Mouse (Mus musculus): ENCODE results near the gene C1qb. TPM values are rescaled to one million over a fixed set of nuclear protein-coding genes. Genes with fewer than 3 reads are reported as not detected.

The C1qb gene
- 10 to 100 TPM; 30.2 to 38.5 (median 31.2) TPM for total RNA-seq (2022)

DNA sequence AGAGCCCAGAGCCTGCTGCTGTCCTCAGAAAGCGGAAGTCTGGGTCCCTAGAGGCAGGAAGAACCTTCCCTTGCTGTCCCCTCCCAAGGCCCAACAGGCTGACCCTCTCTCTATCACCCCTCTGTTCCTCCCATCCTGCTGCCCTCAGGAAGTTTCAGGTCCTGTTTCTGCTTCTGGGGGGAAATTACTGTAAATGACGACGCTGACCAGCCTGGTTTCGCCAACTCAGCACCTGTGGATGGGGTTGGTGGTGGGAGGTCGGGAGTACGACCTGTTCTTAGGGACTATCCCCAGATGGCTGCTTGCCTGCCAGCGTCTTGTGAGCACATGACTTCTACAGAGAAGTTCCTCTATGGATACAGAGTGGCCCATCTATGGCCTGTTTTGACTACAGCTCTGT is at the start of gene C1qb:
Gene C1qb (minus strand): TSS at position 87 of the 400 bp plus-strand sequence.
- peak; percentile 53 for DNase-seq (ENCODE audit: low spot score)

DNA sequence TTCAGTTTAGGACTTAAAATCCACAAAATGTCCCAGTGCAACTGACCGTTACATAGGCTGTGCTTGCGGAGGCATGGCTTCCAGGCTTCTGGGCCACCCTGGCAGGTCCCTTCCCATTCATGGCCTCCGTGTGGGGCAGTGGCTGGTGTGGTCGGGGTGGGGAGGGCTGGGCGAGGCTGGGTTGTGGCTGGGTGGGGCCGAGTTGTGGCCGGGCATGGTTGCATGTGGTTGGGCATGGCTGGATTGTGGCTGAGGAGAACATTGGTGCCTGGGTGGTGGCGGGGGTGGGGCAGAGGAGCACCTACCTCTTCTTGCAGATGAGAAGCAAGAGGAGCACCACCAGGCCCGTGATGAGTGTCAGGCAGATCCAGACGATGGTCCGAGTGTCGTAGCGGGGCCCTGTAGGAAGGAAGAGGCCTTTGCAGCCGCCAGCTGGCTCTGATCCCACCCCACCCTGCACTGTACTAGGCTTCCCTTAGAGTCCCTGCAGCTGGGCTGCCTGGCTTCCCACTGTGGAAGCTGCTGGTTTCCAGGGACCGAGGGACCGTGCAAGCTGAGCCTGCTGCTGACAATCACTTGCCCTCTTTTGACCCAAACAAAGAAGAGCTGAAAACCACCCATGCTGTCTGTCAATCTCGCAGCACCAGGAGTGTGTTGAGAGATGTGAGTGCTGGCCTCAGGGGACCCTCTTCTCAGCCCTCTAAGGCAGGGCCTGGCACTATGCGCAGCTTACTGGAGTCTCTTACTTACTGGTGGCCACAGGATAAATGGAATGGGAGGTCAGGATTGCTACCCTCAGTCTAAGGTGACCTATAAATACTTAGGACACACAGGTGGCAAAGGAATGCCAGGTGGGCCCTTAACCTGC is 49.0 kb upstream of the C1qb start:
- DNase-seq (ENCODE audit: low spot score) = no peak

DNA sequence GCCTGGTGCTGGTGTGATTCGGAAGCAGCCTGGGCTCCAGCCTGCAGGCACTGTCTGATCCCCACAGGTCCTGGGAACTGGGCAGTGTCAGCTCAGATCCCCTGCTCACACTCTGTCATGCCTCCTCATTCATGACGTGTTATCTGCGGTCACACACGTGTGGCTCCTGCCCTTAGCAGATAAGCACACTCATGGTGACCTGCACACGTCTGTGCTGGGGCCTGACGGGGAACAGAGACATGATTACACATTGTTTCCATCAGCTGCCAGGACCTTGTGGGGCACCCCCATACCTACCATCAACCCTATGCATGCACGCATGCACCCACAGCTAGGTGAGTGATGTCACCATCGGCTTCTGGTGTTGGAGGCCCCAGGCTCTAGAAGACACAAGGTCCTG is 44.5 kb upstream of the C1qb start:
- DNase-seq (ENCODE audit: low spot score) = no peak

DNA sequence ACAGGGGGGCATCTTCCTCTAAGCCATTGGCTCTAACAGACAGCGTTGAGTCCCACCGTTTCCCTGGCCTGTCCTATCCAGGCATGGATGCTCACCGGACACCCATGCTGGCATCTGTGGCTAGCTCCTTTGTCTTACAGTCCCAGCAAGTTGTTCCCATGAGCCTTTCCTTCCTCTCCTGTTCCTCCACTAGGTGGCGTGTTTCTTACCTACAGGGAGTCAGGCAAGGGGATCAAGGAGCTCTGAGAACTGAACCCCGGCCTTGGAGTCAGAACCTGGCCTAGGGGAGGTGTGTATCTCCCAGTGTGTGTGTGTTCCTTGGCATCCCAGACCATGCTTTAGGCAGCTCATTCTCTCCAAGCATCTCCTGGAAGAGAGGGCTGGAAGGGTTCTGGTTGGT is 42.9 kb upstream of the C1qb start:
- DNase-seq (ENCODE audit: low spot score) = no peak

DNA sequence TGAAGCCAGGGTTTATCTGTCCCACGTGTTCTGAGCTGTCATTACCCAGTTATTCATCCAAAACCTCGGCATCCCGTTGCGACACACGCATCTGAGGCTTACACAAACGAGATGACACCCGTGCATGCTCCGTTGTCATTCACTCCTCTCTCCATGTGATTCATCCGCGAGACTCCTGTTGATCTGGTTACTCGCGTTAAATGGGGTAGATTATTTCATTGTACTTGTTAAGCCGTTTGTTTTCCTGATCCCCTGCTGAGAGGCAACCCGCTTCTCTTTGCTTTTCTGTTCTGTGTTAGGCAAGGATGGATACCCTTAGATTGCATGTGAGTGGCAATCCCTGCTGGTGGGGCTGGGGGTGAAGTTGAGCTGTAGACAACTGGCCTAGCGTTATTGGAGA is 39.8 kb upstream of the C1qb start:
- no peak for DNase-seq (ENCODE audit: low spot score)

DNA sequence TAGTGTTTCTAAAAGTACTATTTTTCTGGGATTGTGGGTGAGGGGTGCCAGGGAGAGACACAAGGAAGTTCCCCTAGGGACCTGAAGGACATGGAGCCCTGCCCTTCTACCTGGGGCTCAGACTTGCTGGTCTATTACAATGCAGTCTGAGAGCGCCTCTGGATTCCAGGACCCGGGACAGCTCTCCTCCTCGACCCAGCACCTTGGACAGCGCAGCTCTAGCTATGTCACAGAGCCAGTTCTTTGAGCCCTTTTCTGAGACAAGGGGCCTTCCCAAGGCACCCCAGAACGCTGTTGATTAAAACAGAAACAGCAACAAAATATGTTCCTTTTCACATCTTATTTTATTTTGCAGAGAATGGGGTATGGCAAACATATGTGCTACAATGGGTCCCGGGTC is 38.5 kb upstream of the C1qb start:
- peak; percentile 43 for DNase-seq (ENCODE audit: low spot score)

DNA sequence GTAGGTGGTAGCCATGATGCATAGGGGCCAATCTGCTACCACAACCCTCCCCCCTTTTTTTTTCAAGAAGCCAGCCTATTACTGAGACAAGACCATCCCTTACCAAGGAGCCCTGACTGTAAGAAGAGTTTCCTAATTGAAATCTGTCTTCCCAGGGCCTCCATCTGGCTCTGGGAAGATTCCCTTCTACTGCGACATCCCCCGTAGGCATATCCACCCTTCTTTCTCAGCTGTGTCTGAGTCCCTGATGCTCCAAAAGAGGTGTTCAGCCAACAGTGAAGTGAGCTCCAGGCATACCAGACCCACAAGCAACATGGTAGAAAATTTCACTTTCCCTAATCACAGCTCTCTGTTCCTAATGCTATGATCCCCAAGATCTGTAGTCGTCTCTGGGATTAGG is 33.5 kb upstream of the C1qb start:
- no peak for DNase-seq (ENCODE audit: low spot score)

DNA sequence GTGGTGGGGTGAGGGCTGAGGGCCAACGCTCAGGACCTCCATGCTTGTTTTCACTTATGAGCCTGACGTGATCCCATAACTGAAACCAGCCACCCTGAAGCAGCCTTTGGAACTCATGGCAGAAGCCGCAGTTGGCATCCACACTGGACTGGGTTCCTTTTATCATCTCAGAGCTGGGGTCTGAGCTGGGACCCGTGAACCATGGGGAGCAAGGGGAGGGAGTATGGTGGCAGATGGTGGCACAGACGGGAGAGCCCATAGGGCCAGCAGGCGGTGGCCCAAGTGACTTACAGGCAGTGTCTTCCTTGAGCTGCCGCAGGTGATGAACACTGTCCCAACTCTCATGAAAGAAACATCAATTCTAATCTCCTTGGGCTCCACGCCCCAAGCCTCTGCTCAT is 32.8 kb upstream of the C1qb start:
- DNase-seq (ENCODE audit: low spot score) = no peak

DNA sequence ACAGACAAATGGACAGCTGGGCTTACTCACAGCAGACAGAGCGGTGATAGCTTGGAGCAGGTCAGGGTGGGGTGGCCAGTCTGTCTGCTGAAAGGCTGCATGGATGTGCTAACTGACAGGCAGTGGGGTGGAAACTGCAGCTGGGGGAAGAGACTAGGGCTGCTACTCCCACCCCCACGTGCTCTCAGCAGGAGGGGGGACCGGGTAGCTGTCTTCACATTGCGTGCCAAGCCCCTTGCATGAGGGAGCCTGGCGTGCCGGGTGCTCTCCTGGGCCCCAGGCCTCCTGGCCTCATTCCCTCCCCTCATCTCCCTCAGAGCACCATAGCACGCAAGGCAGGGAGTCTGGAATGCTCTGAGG is 31.2 kb upstream of the C1qb start:
- DNase-seq (ENCODE audit: low spot score) = no peak

DNA sequence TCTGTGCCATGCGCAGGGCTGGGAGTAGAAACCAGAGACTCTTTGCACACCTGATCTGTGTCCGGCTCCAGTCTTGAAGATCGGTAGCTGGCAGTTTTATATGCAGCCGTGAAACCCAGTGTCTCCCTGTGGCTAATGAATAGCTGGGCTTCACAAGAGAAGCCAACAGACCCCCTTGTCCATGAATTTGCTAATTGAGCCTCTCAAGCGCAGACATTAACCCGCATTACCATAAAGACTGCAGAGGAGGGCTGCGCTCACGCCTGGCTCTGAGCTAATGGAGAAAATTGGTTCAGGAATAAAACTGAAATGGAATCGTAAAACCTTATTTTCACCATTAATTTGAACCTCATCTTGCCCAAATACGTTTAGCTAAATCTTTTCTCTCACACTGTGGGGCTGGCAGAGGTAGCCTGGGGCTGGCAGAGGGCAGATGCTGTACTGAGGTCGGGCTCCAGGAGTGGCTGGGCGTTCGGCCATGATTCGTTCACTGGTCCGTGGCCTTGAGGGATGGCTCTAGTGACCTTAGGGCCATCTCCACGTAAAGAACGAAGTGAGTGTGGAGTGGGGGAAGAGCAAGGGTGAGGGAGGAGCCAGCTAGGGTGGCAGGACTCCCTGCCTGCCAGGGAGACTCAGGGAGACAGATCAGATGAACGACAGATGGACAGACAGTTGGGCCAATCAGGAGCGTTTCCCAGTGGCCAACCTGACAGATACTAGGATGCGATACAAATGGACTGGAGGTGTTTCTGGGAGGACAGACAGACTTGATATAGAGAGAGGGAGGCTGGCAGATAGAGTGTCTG is 30.6 kb upstream of the C1qb start:
- no peak for DNase-seq (ENCODE audit: low spot score)

DNA sequence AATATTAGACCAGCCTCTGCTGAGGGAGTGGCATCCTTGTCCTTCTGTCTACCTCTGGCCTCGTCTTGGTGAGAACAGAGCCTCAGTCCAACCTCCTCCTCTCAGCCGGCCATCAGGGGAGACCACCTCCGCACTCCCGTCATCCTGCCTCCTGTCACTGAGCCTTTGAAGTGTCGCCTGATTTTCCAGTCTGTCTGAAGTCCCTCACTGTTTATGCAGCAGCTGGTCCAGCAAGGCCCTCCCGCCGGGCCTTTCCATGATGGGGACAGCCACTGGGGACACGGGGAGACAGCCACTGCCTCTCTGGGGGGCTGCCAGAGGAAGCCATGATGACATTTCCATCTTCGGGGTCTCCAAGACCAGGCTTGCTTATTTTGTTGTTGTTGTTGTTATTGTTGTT is 26.9 kb upstream of the C1qb start:
- DNase-seq (ENCODE audit: low spot score) = no peak

DNA sequence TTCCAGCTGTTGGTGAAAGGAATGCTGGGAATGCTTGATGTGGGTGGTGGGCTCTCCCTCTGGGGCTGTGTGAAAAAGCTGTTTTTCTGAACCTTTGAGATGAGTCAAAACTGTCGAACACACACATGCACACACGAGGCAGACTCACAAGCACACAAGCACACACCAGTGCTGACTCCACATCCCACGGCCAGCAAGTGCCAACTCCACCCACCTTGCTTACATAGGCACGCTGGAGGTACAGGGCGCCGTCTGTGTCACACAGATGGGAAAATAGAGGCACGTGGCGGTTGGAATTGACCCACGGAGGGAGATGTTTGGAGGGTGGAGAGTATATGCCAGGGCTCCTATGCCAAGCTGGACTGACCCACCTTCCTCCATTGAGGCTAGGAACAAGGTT is 25.8 kb upstream of the C1qb start:
- no peak for DNase-seq (ENCODE audit: low spot score)

DNA sequence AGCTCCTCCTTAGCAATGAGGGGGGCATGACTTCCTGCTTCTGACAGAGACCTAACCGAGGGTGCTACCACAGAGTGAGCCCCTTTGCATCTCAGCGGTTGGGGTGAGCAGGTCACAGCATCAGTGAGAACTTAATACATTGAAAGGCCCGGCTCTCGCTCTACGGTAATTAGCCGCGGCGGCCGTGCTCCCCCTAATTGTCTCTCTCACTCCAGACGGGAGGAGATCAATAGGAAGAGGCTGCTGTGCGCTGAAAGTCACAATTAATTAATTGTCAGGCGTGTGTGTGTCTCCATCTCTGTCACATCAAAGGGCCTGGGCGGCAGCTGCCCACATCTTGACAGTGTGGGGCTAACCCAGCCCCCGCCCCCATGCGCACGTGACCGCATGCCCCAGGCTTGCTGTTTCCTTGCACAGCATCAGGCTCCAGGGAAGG is 25.2 kb upstream of the C1qb start:
- DNase-seq (ENCODE audit: low spot score) = no peak

DNA sequence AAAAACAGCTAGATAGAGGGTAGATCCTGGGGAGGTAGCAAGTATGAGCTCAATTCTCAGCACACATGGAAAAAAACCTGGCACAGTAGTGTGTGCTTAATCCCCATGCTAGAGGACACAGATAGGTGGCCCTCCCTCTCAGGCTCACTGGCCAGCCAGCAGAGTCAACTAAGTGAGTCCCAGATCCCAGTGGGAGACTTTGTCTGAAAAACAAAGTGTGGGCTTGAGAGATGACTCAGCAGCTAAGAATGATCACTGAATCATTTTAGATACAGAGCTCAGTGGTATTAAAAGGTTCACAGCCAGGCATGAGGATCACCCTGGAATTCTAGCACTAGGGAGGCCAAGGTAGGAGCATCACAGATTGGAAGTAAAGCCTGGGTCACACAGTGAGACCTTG is 21.8 kb upstream of the C1qb start:
- no peak for DNase-seq (ENCODE audit: low spot score)

DNA sequence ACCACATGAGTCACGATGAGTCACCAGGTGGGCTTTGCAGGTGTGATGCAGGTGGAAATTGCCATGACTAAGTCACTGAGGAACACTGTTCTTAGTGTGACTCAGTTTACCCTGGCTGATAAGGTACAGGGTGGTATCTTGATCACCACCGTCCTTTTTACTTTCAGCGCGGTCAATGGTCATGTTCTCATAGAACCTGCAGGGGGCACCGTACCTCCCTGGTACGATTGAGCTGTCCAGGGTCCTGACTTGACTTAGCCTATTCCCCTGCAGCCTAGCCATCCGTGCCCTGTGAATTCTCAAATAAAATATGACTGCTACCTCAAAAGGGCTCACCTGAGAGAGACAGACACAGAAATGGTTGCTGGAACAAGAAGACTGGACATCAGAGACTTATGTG is 21.0 kb upstream of the C1qb start:
- DNase-seq (ENCODE audit: low spot score) = no peak

DNA sequence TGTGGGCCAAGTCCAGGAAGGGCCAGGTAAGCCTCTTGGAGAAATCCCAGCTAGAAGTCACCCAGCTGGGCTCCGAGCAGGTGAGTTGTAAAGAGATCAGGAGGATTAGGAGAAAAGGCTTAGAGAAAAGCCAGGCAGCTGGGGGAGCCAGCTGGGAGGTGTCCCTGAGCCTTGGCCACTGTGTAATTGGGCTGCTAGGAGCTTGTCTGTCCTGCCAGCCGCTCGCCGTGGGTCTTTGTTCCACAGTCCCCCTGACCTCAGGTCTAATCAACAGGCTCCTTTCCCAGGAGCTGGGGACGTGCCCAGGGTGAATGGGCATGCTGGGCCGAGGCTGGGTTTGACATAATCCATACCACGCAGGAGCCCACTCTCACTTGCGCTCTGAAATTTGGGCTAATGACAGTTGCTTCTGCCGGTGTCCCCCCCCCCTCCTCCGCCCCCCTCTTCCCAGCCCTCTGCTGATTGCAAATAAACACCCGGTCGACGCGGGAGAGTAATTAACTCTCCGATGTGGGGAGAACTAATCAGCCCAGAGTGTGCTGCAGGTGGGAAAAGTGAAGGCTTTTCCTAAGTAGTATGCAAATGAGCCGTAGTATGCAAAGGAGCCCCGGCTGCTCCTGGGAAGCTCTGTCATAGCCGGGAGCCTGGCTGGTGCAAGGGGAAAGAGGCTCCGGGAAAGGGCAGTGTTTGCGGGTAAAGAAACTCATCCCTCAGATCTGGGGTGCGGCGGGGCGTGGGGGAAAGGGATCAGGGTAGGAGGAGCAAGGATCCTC is 19.0 kb upstream of the C1qb start:
- no peak for DNase-seq (ENCODE audit: low spot score)

DNA sequence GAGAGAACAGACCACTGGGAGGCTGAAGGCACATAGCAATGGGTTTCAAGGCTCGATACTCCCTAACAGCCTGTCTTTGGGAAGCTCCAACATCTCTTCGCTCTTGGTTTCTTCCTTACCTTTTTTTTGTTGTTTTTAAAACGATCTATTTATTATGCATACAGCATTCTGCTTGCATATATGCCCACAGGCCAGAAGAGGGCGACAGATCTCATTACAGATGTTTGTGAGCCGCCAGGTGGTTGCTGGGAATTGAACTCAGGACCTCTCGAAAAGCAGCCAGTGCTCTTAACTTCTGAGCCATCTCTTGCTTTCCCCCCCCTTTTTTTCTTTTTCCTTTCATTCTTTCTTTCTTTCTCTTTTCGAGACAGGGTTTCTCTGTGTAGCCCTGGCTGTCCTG is 13.2 kb upstream of the C1qb start:
- DNase-seq (ENCODE audit: low spot score) = no peak

DNA sequence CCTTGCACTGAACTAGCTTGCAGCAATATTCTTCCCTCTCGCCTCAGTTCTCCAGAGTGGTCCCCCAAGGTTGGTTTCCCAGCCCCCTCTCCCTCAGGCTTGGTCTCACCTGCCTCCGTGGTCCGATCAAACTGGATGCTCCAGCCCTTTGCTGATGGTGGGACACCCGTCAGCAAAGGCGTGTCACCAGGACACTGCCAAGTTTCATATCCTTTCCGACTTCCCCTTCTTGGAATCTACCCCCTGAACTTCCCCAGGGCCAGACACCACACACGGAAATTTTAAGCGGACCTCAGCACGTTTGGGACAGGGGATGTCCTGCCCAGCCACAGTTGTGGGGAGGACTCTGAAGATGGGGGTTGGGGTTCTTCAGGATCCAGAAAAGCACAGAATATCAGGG is 12.7 kb upstream of the C1qb start, which contains the start of gene C1qa:
Gene C1qa (minus strand): TSS at position 167 of the 400 bp plus-strand sequence.
- no peak for DNase-seq (ENCODE audit: low spot score)

DNA sequence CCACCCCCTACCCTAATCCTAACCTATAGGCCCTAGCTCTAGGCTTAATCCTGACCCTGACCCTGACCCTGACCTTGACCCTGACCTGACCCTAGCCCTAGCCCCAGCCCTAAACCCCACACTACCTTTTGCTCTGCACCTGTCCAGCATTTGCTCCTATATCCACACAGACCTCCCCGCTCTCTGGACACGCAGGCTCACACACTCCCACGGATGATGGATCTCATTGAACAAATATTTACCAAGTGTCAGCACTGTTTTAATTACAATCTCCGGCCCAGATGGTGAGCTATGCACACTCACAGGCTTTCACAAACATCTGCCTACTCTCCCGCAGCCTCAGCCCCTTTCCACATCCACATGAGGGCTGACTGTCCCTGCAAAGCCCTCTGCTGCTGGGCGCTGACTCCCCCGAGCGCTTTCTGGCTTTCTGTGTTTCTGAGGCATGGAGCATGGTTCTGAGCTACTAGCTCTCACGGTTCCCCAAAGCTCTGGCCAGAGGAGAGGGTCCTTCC is 12.2 kb upstream of the C1qb start:
- DNase-seq (ENCODE audit: low spot score) = no peak

DNA sequence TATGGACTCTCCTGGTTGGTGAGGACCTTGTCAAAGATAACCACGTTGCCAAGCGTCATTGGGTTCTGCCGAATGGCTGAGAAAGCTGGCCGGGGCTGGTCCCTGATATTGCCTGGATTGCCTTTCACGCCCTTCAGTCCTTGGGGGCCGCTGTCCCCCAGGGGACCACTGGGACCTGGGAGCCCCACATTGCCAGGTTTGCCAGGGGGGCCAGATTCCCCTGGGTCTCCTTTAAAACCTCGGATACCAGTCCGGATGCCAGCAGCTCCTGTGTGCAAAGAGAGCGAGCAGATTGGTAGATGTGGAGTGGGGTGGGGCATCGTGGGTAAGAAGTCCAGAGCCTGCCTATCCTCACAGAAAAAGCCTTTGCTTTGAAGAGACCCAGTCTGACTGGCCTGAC is 10.5 kb upstream of the C1qb start:
- DNase-seq (ENCODE audit: low spot score) = no peak

DNA sequence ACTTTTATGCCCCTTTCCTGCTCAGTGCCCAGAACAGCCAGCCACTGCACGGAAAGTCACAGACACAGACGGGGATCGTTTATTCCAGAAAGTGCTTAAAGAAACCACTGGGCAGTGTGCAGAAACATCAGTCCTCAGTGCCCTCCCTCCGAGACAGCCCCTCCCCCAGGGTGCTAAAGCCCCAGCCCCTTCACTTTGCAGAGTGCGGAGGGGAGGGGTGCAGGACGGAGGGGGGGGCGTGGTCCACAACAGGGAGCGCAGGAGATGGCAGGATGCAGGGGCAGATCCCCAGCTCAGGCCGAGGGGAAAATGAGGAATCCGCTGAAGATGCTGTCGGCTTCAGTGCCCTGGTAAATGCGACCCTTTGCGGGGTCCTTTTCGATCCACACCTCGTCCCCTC is 9.9 kb upstream of the C1qb start:
- no peak for DNase-seq (ENCODE audit: low spot score)

DNA sequence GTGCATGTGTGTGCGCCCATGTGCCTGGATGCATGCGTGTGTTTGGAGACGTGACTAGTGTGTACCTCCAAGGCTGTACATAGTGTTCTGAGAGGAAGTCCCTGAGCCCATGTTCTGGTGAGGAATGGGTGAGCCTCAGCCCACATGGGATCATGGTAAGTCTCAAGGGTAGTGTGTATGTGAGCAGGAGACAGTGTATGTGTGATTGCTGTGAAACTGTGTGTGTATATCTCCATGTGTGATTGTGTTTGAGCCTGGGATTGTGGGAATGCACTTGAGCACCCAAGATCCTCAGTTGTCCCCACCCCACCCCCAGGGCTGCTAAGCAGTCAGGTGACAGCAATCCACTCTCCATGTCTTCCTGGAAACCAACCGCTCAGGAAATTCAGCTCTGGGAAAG is 8.8 kb upstream of the C1qb start:
- DNase-seq (ENCODE audit: low spot score) = no peak
